Mouse (Mus musculus) heart, postnatal 0 days (tissue): ENCODE results near the gene Xbp1.

Experiments
- CTCF ChIP-seq: IDR thresholded peaks from 2 replicates; pipeline ENCODE4 v1.5.1; 2016; ENCODE audit warnings: antibody characterized with exemption, control low read depth, low read depth
- EP300 ChIP-seq: IDR thresholded peaks from 2 replicates; pipeline ENCODE4 v1.6.1; 2016; ENCODE audit warnings: antibody characterized with exemption, low read depth

GRCm38 (mm10) chr11:5515196-5515595, 5.3 kb upstream of the Xbp1 start:
- TF ChIP-seq CTCF (no peak), EP300 (no peak)
